Mouse (Mus musculus) liver, embryonic 16.5 days (tissue): ENCODE data around the gene St8sia1. TPM values are rescaled to one million over a fixed set of nuclear protein-coding genes. Genes with fewer than 3 reads are reported as not detected.
A peak's percentile ranks its signal among the peaks of the same experiment; 100 is the strongest.

Experiments
- ATAC-seq: fragments of 200-750 bp; cut with Nextera tagmentation; 2 replicates; pipeline ENCODE4 v1.8.0; 2017; ENCODE audit warnings: low read depth, mild to moderate bottlenecking, moderate number of reproducible peaks, moderate library complexity
- H3K27ac ChIP-seq: fragments of 300-500 bp; sonication (generic); 2 replicates; pipeline ENCODE4 v1.5.1; 2014; ENCODE audit warnings: mild to moderate bottlenecking, low read length
- H3K27me3 ChIP-seq: fragments of 300-500 bp; sonication (generic); 2 replicates; pipeline ENCODE4 v1.6.1; 2014; ENCODE audit warnings: low read depth, low read length, mixed read lengths; ENCODE audit not compliant: control insufficient read depth, insufficient read depth
- H3K36me3 ChIP-seq: fragments of 300-500 bp; sonication (generic); 2 replicates; pipeline ENCODE4 v1.6.1; 2014; ENCODE audit warnings: mild to moderate bottlenecking; ENCODE audit not compliant: control insufficient read depth, insufficient read depth
- H3K4me1 ChIP-seq: fragments of 300-500 bp; sonication (generic); 2 replicates; pipeline ENCODE4 v1.6.1; 2014; ENCODE audit warnings: low read depth, low read length, mixed read lengths; ENCODE audit not compliant: control insufficient read depth
- H3K4me2 ChIP-seq: fragments of 300-500 bp; sonication (generic); 2 replicates; pipeline ENCODE4 v1.6.1; 2014; ENCODE audit warnings: low read depth, low read length, mixed read lengths
- H3K4me3 ChIP-seq: fragments of 300-500 bp; sonication (generic); 2 replicates; pipeline ENCODE4 v1.5.1; 2014; ENCODE audit warnings: low read depth, mild to moderate bottlenecking, low read length
- H3K9ac ChIP-seq: fragments of 300-500 bp; sonication (generic); 2 replicates; pipeline ENCODE4 v1.6.1; 2014; ENCODE audit warnings: low read depth, low read length
- H3K9me3 ChIP-seq: fragments of 300-500 bp; sonication (generic); replicated peaks from 2 replicates; pipeline ENCODE4 v1.6.1; 2016; ENCODE audit warnings: low read length; ENCODE audit not compliant: control insufficient read depth
- WGBS: fragments of 180-500 bp; shearing (Covaris S2); extraction: QIAGEN DNeasy Blood & Tissue Kit; methylation state at CpG from one replicate; pipeline ENCODE4 v1.1.7; 2014; ENCODE audit not compliant: insufficient replicate concordance; 5-methylcytosine and 5-hydroxymethylcytosine counted together
- polyA plus RNA-seq: library from polyadenylated mRNA; unstranded; fragments of >200 nt; fragmentation: Nextera tagmentation; extraction: Ambion mirVana; gene quantifications from 2 replicates; pipeline ENCODE4 v1.2.1, GENCODE M21; 2015

Gene St8sia1
- polyA plus RNA-seq, 1 experiment from 2014 or later = 0.05 TPM

GRCm38 (mm10) chr6:142781286-142781685, 183.0 kb downstream of the St8sia1 start:
- H3K9me3 ChIP-seq = no peaks in the 10 kb centered on the region
- 82% methylated on average over 7 of the region's 7 CpGs for WGBS

GRCm38 (mm10) chr6:142780574-142781033, 183.6 kb downstream of the St8sia1 start:
- Histone ChIP-seq H3K27ac (no peak overlapping the region), H3K36me3 (peaks cover 8% of the 10 kb centered on the region; the same call in 1 of the 2 replicates), H3K27me3 (no peaks in the 10 kb centered on the region), H3K4me1 (no peaks in the 10 kb centered on the region), H3K9ac (no peak overlapping the region), H3K4me2 (no peak overlapping the region), H3K4me3 (no peak overlapping the region), H3K9me3 (no peaks in the 10 kb centered on the region)
- 71% methylated on average over 4 of the region's 4 CpGs for WGBS
- ATAC-seq = no peak

More at GRCm38 (mm10) chr6:142781286-142781685, 183.0 kb downstream of the St8sia1 start:
- no peak for ATAC-seq
- H3K4me1 ChIP-seq = no peaks in the 10 kb centered on the region
- H3K27ac ChIP-seq = no peak overlapping the region
- 0 out of 2 replicates have a peak, but pooled peaks cover 3% of the 10 kb centered on the region for H3K36me3 ChIP-seq
- no peak overlapping the region for H3K9ac ChIP-seq
- no peaks in the 10 kb centered on the region for H3K27me3 ChIP-seq
- H3K4me2 ChIP-seq = no peak overlapping the region
- H3K4me3 ChIP-seq = no peak overlapping the region

- H3K27ac ChIP-seq = no peak overlapping the region
- H3K27me3 ChIP-seq = no peaks in the 10 kb centered on the region
- H3K4me1 ChIP-seq = no peaks in the 10 kb centered on the region
- H3K9ac ChIP-seq = no peak overlapping the region
- 47% methylated on average over 14 of the region's 14 CpGs for WGBS
- no peak overlapping the region for H3K4me3 ChIP-seq
- no peaks in the 10 kb centered on the region for H3K9me3 ChIP-seq
- H3K36me3 ChIP-seq = peaks cover 14% of the 10 kb centered on the region; the same call in 1 of the 2 replicates
- H3K4me2 ChIP-seq = no peak overlapping the region
- ATAC-seq = no peak
Observed at GRCm38 (mm10) chr6:142779812-142780573, 184.3 kb downstream of the St8sia1 start.

GRCm38 (mm10) chr6:142779045-142779811, 185.0 kb downstream of the St8sia1 start:
- H3K27ac ChIP-seq = no peak overlapping the region
- peaks cover 21% of the 10 kb centered on the region for H3K36me3 ChIP-seq
- H3K9ac ChIP-seq = no peak overlapping the region
- no peaks in the 10 kb centered on the region for H3K4me1 ChIP-seq
- no peaks in the 10 kb centered on the region for H3K27me3 ChIP-seq
- no peak overlapping the region for H3K4me2 ChIP-seq
- H3K4me3 ChIP-seq = no peak overlapping the region
- WGBS = 38% methylated on average over 11 of the region's 11 CpGs
- ATAC-seq = no peak
- no peaks in the 10 kb centered on the region for H3K9me3 ChIP-seq

- H3K36me3 ChIP-seq = peaks cover 44% of the 10 kb centered on the region
- ATAC-seq = peak; percentile 22; the same call in 1 of the 2 replicates
- no peak overlapping the region for H3K9ac ChIP-seq
- no peak overlapping the region for H3K4me2 ChIP-seq
- no peak overlapping the region for H3K4me3 ChIP-seq
- H3K4me1 ChIP-seq = no peaks in the 10 kb centered on the region
- H3K27ac ChIP-seq = no peak overlapping the region
- WGBS = 13% methylated on average over 4 of the region's 4 CpGs
- H3K27me3 ChIP-seq = no peaks in the 10 kb centered on the region
- H3K9me3 ChIP-seq = no peaks in the 10 kb centered on the region
Observed at GRCm38 (mm10) chr6:142776935-142777334, 187.3 kb downstream of the St8sia1 start.

- Histone ChIP-seq H3K36me3 (peaks cover 69% of the 10 kb centered on the region), H3K4me1 (no peaks in the 10 kb centered on the region), H3K27me3 (no peaks in the 10 kb centered on the region), H3K4me2 (no peak overlapping the region), H3K4me3 (no peak overlapping the region), H3K9ac (no peak overlapping the region), H3K27ac (no peak overlapping the region), H3K9me3 (no peaks in the 10 kb centered on the region)
- 84% methylated on average over 5 of the region's 5 CpGs for WGBS
- no peak for ATAC-seq
Observed at GRCm38 (mm10) chr6:142773566-142773965, 190.7 kb downstream of the St8sia1 start.

- 0 out of 2 replicates have a peak, but pooled peaks have one; percentile 11 for ATAC-seq
- Histone ChIP-seq H3K4me2 (no peak overlapping the region), H3K9me3 (no peaks in the 10 kb centered on the region), H3K9ac (no peak overlapping the region), H3K4me3 (no peak overlapping the region), H3K4me1 (no peaks in the 10 kb centered on the region), H3K27ac (no peak overlapping the region), H3K36me3 (peaks cover 85% of the 10 kb centered on the region), H3K27me3 (no peaks in the 10 kb centered on the region)
- 55% methylated on average over 4 of the region's 4 CpGs for WGBS
Observed at GRCm38 (mm10) chr6:142771643-142772042, 192.6 kb downstream of the St8sia1 start.
